Mouse (Mus musculus): ENCODE results near the gene Gm5678. TPM values are rescaled to one million over a fixed set of nuclear protein-coding genes. Genes with fewer than 3 reads are reported as not detected.
"Not testable (repeated sequence)": the region's sequence is repeated elsewhere in the genome, so short reads cannot be mapped to it uniquely, and the experiment has no call there.

Gene Gm5678
- polyA plus RNA-seq, 1 experiment from 2014 or later: not detected

GRCm38 (mm10) chr16:93604481-93604969 lies 23.4 kb upstream of the Gm5678 start:
- Histone ChIP-seq H3K36me3 (ENCODE audit: control insufficient read depth, insufficient read depth, low read length) (no peaks in the 10 kb centered on the region), H3K4me2 (ENCODE audit: low read depth, low read length) (peak overlapping the region; percentile 89), H3K27me3 (replicated peaks; ENCODE audit: control insufficient read depth, insufficient read depth, low read length) (no peaks in the 10 kb centered on the region), H3K4me3 (ENCODE audit: low read length) (peak overlapping the region; percentile 71), H3K9me3 (ENCODE audit: control insufficient read depth, low read length) (no peaks in the 10 kb centered on the region), H3K9ac (ENCODE audit: low read depth, low read length) (peak overlapping the region; percentile 86), H3K27ac (ENCODE audit: low read length) (peak overlapping the region; percentile 95), H3K4me1 (ENCODE audit: control insufficient read depth, insufficient read depth, low read length) (peaks cover 8% of the 10 kb centered on the region; the same call in 1 of the 2 replicates)
- 5% methylated on average over 16 of the region's 16 CpGs for WGBS
- no peak for ATAC-seq

- Histone ChIP-seq H3K9me3 (ENCODE audit: control insufficient read depth, low read length) (no peaks in the 10 kb centered on the region), H3K27ac (ENCODE audit: low read length) (no peak within 1 kb of the TSS), H3K27me3 (replicated peaks; ENCODE audit: control insufficient read depth, insufficient read depth, low read length) (no peaks in the 10 kb centered on the region), H3K4me3 (ENCODE audit: low read length) (peak within 1 kb of the TSS; percentile 71), H3K4me1 (ENCODE audit: control insufficient read depth, insufficient read depth, low read length) (peaks cover 8% of the 10 kb centered on the region; the same call in 1 of the 2 replicates), H3K9ac (ENCODE audit: low read depth, low read length) (peak within 1 kb of the TSS; percentile 86), H3K36me3 (ENCODE audit: control insufficient read depth, insufficient read depth, low read length) (no peaks in the 10 kb centered on the region), H3K4me2 (ENCODE audit: low read depth, low read length) (peak within 1 kb of the TSS; percentile 89)
- WGBS: 61% methylated on average over 4 of the region's 4 CpGs
- ATAC-seq: no peak
Observed at GRCm38 (mm10) chr16:93605553-93605952, 22.3 kb upstream of the Gm5678 start, which contains the start of gene Cbr1. Gene Cbr1 (plus strand): TSS chr16:93605853.

DNA sequence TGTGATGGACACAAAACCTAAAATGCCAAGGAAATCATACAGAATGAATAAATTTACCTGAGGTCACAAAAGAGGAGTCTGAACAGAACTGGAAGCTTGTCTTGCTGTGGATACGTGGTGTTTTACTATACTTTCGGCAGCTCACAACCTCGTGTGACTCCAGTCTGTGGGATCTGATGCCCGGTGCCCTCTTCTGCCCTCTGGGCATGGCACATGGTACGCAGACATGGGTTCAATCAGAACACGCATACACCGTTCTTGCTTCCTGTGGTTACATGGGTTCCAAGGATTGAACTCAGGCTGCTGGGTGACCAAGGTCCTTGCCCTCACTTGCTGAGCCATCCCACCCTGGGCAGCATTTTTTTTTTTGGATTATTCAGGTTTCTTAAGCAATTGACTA lies 21.8 kb upstream of the Gm5678 start:
- H3K27ac ChIP-seq (ENCODE audit: low read length): no peak overlapping the region
- H3K4me3 ChIP-seq (ENCODE audit: low read length): no peak overlapping the region
- H3K4me2 ChIP-seq (ENCODE audit: low read depth, low read length): no peak overlapping the region
- ATAC-seq: no peak
- H3K27me3 ChIP-seq (replicated peaks; ENCODE audit: control insufficient read depth, insufficient read depth, low read length): no peaks in the 10 kb centered on the region
- H3K4me1 ChIP-seq (ENCODE audit: control insufficient read depth, insufficient read depth, low read length): peaks cover 8% of the 10 kb centered on the region; the same call in 1 of the 2 replicates
- no peaks in the 10 kb centered on the region for H3K9me3 ChIP-seq (ENCODE audit: control insufficient read depth, low read length)
- H3K36me3 ChIP-seq (ENCODE audit: control insufficient read depth, insufficient read depth, low read length): no peaks in the 10 kb centered on the region
- 89% methylated on average over 7 of the region's 7 CpGs for WGBS
- H3K9ac ChIP-seq (ENCODE audit: low read depth, low read length): no peak overlapping the region

- under 1% methylated on average over 32 of the region's 32 CpGs for WGBS
- Histone ChIP-seq H3K4me1 (ENCODE audit: control insufficient read depth, insufficient read depth, low read length) (peaks cover 8% of the 10 kb centered on the region; the same call in 1 of the 2 replicates), H3K4me2 (ENCODE audit: low read depth, low read length) (peak overlapping the region; percentile 76), H3K27me3 (replicated peaks; ENCODE audit: control insufficient read depth, insufficient read depth, low read length) (no peaks in the 10 kb centered on the region), H3K4me3 (ENCODE audit: low read length) (peak overlapping the region; percentile 74), H3K27ac (ENCODE audit: low read length) (peak overlapping the region; percentile 81), H3K9ac (ENCODE audit: low read depth, low read length) (peak overlapping the region; percentile 84), H3K36me3 (ENCODE audit: control insufficient read depth, insufficient read depth, low read length) (no peaks in the 10 kb centered on the region), H3K9me3 (ENCODE audit: control insufficient read depth, low read length) (no peaks in the 10 kb centered on the region)
- peak; percentile 34 for ATAC-seq
Observed at GRCm38 (mm10) chr16:93607669-93608101, 20.2 kb upstream of the Gm5678 start.

DNA sequence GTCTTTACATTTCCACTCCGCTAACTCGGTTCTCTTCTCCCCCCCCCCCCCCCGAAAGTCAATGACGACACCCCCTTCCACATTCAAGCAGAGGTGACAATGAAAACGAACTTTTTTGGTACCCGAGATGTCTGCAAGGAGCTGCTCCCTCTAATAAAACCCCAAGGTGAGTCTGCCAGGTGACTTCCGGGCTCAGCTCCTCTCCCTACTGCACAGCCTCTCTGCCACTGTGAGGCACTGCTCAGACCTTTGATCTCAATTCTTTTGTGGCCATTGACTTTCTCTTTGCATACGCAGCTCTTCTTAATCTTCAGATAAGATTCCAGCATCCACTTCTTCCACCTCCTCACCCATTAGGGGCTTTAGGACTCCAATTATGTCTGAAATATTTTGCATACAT lies 19.2 kb upstream of the Gm5678 start:
- Histone ChIP-seq H3K4me3 (ENCODE audit: low read length) (peak overlapping the region; percentile 74), H3K27ac (ENCODE audit: low read length) (peak overlapping the region; percentile 81), H3K4me2 (ENCODE audit: low read depth, low read length) (peak overlapping the region; percentile 76), H3K36me3 (ENCODE audit: control insufficient read depth, insufficient read depth, low read length) (no peaks in the 10 kb centered on the region), H3K27me3 (replicated peaks; ENCODE audit: control insufficient read depth, insufficient read depth, low read length) (no peaks in the 10 kb centered on the region), H3K9me3 (ENCODE audit: control insufficient read depth, low read length) (no peaks in the 10 kb centered on the region), H3K4me1 (ENCODE audit: control insufficient read depth, insufficient read depth, low read length) (peaks cover 8% of the 10 kb centered on the region; the same call in 1 of the 2 replicates), H3K9ac (ENCODE audit: low read depth, low read length) (peak overlapping the region; percentile 84)
- peak; percentile 41; the same call in 1 of the 2 replicates for ATAC-seq
- WGBS: 51% methylated on average over 8 of the region's 8 CpGs

DNA sequence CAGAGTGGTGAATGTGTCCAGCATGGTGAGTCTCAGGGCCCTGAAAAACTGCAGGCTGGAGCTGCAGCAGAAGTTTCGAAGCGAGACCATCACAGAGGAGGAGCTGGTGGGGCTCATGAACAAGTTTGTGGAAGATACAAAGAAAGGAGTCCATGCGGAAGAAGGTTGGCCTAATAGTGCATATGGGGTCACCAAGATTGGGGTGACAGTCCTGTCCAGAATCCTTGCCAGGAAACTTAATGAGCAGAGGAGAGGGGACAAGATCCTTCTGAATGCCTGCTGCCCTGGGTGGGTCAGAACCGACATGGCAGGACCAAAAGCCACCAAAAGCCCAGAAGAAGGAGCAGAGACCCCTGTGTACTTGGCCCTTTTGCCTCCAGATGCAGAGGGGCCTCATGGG lies 18.1 kb upstream of the Gm5678 start:
- Histone ChIP-seq H3K27ac (ENCODE audit: low read length) (no peak overlapping the region), H3K4me1 (ENCODE audit: control insufficient read depth, insufficient read depth, low read length) (0 out of 2 replicates have a peak, but pooled peaks cover 4% of the 10 kb centered on the region), H3K4me2 (ENCODE audit: low read depth, low read length) (no peak overlapping the region), H3K36me3 (ENCODE audit: control insufficient read depth, insufficient read depth, low read length) (no peaks in the 10 kb centered on the region), H3K27me3 (replicated peaks; ENCODE audit: control insufficient read depth, insufficient read depth, low read length) (no peaks in the 10 kb centered on the region), H3K9me3 (ENCODE audit: control insufficient read depth, low read length) (no peaks in the 10 kb centered on the region), H3K4me3 (ENCODE audit: low read length) (no peak overlapping the region), H3K9ac (ENCODE audit: low read depth, low read length) (no peak overlapping the region)
- WGBS: 95% methylated on average over 4 of the region's 4 CpGs
- ATAC-seq: no peak

- H3K27me3 ChIP-seq (replicated peaks; ENCODE audit: control insufficient read depth, insufficient read depth, low read length): no peaks in the 10 kb centered on the region
- no peak overlapping the region for H3K27ac ChIP-seq (ENCODE audit: low read length)
- no peaks in the 10 kb centered on the region for H3K36me3 ChIP-seq (ENCODE audit: control insufficient read depth, insufficient read depth, low read length)
- 0 out of 2 replicates have a peak, but pooled peaks cover 4% of the 10 kb centered on the region for H3K4me1 ChIP-seq (ENCODE audit: control insufficient read depth, insufficient read depth, low read length)
- no peak for ATAC-seq
- WGBS: 83% methylated on average over 4 of the region's 4 CpGs
- no peaks in the 10 kb centered on the region for H3K9me3 ChIP-seq (ENCODE audit: control insufficient read depth, low read length)
- H3K4me3 ChIP-seq (ENCODE audit: low read length): no peak overlapping the region
- no peak overlapping the region for H3K9ac ChIP-seq (ENCODE audit: low read depth, low read length)
- no peak overlapping the region for H3K4me2 ChIP-seq (ENCODE audit: low read depth, low read length)
Observed at GRCm38 (mm10) chr16:93610961-93611360, 16.9 kb upstream of the Gm5678 start.

- peak; percentile 92 for ATAC-seq
- WGBS: 33% methylated on average over 5 of the region's 5 CpGs
- Histone ChIP-seq H3K4me1 (ENCODE audit: control insufficient read depth, insufficient read depth, low read length) (no peaks in the 10 kb centered on the region), H3K9me3 (ENCODE audit: control insufficient read depth, low read length) (no peaks in the 10 kb centered on the region), H3K27ac (ENCODE audit: low read length) (no peak overlapping the region), H3K36me3 (ENCODE audit: control insufficient read depth, insufficient read depth, low read length) (no peaks in the 10 kb centered on the region), H3K4me2 (ENCODE audit: low read depth, low read length) (no peak overlapping the region), H3K9ac (ENCODE audit: low read depth, low read length) (no peak overlapping the region), H3K27me3 (replicated peaks; ENCODE audit: control insufficient read depth, insufficient read depth, low read length) (no peaks in the 10 kb centered on the region), H3K4me3 (ENCODE audit: low read length) (no peak overlapping the region)
Observed at GRCm38 (mm10) chr16:93615118-93615870, 12.6 kb upstream of the Gm5678 start.

GRCm38 (mm10) chr16:93623759-93624158 lies 4.1 kb upstream of the Gm5678 start:
- not testable (repeated sequence) for H3K9ac ChIP-seq (ENCODE audit: low read depth, low read length); ATAC-seq; H3K4me1 ChIP-seq (ENCODE audit: control insufficient read depth, insufficient read depth, low read length); H3K4me2 ChIP-seq (ENCODE audit: low read depth, low read length); H3K9me3 ChIP-seq (ENCODE audit: control insufficient read depth, low read length); H3K27ac ChIP-seq (ENCODE audit: low read length); H3K27me3 ChIP-seq (replicated peaks; ENCODE audit: control insufficient read depth, insufficient read depth, low read length); H3K36me3 ChIP-seq (ENCODE audit: control insufficient read depth, insufficient read depth, low read length); H3K4me3 ChIP-seq (ENCODE audit: low read length)
- WGBS: 90% methylated on average over 4 of the region's 4 CpGs
